Mouse (Mus musculus): ENCODE measurements around the gene Cdca8.

- no peak for TF ChIP-seq CTCF (IDR thresholded peaks at IDR 0.05; ENCODE audit: insufficient read depth, low read depth, low read length)
- TF ChIP-seq POLR2A (IDR thresholded peaks at IDR 0.05; ENCODE audit: insufficient read depth, low read depth, low read length), result no peak
Measured at GRCm38 (mm10) chr4:124962576-124962975, 23.5 kb upstream of the Cdca8 start.
